Mouse (Mus musculus): ENCODE measurements at regions not wholly inside any gene's neighbourhood (a gene's known extent, or its start where the extent isn't known, plus 50 kb on each side); places are given as distances from the start of the nearest gene placed in this dataset.
"Not testable (repeated sequence)": the region's sequence is repeated elsewhere in the genome, so short reads cannot be mapped to it uniquely, and the experiment has no call there.

DNA sequence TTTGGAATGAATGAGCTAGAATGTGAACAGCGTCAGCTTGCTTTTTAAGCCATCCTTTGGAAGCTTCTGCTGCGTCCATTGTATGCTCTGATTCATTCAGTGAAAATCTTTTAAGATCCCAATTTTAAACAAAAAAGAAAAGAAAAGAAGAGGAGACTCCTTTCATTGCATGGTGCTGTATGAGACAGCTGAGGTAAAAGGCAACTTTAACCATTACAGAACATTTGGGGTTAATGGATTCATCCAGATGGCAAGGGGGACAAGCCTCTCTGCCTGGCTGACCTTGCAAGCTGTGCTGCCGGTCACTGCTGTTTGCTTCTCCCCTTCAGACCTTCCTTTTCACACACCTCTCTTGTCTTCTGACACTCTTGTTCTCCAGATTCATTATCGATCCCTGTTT is 176.0 kb upstream of the Intu start:
- no peaks in the 10 kb centered on the region for H3K9me3 ChIP-seq
- no peak overlapping the region for H3K27ac ChIP-seq
- ATAC-seq (ENCODE audit: low FRiP score), result no peak
- no peak overlapping the region for H3K4me2 ChIP-seq
- no peak overlapping the region for H3K4me3 ChIP-seq
- no peaks in the 10 kb centered on the region for H3K27me3 ChIP-seq
- H3K36me3 ChIP-seq, result no peaks in the 10 kb centered on the region
- no peak overlapping the region for H3K9ac ChIP-seq
- no peaks in the 10 kb centered on the region for H3K4me1 ChIP-seq (replicated peaks)
- 28% methylated on average over 4 of the region's 4 CpGs for WGBS

- no peak for ATAC-seq (ENCODE audit: low FRiP score)
Measured at GRCm38 (mm10) chr3:40368421-40368820, 162.7 kb upstream of the Intu start.

DNA sequence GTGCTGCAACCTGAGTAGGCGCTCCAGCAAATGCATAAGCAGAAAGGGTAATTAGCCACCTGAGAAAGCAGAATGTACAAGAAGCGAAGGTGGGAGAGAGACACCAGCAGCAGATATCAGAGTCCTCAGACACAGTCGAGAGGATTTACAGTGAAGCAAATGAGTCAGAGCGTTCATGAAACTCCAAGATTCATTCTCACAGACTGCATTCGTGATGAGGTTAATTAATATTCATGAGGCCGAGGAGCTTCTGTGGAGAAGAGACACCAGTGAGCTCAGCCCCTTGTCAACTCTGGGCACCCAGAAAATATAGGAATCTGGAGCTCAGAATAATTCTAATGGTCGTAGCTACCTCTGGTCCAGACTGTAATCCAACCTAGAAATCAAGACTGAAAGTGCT is 159.7 kb upstream of the Intu start:
- WGBS, result 37% methylated on average over 7 of the region's 7 CpGs
- H3K4me2 ChIP-seq, result no peak overlapping the region
- no peaks in the 10 kb centered on the region for H3K9me3 ChIP-seq
- no peak overlapping the region for H3K9ac ChIP-seq
- ATAC-seq (ENCODE audit: low FRiP score), result no peak
- no peaks in the 10 kb centered on the region for H3K27me3 ChIP-seq
- H3K4me1 ChIP-seq (replicated peaks), result peaks cover 5% of the 10 kb centered on the region
- H3K4me3 ChIP-seq, result no peak overlapping the region
- no peak overlapping the region for H3K27ac ChIP-seq
- no peaks in the 10 kb centered on the region for H3K36me3 ChIP-seq

More at GRCm38 (mm10) chr3:40368421-40368820, 162.7 kb upstream of the Intu start:
- 83% methylated on average over 4 of the region's 4 CpGs for WGBS
- Histone ChIP-seq H3K27ac (no peak overlapping the region), H3K36me3 (no peaks in the 10 kb centered on the region), H3K9me3 (no peaks in the 10 kb centered on the region), H3K27me3 (no peaks in the 10 kb centered on the region), H3K9ac (no peak overlapping the region), H3K4me1 (replicated peaks) (peaks cover 5% of the 10 kb centered on the region), H3K4me3 (no peak overlapping the region), H3K4me2 (no peak overlapping the region)

DNA sequence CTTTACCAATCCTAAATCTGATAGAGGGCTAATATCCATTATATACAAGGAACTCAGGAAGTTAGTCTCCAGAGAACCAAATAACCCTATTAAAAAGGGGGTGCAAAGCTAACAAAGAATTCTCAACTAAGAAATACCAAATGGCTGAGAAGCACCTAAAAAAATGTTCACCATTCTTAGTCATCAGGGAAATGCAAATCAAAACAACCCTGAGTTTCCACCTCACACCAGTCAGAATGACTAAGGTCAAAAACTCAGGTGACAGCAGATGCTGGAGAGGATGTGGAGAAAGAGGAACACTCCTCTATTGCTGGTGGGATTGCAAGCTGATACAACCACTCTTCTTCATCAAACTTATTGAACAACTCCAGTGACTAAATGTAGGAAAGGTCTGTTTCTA is 154.9 kb upstream of the Intu start:
- not testable (repeated sequence) for H3K27ac ChIP-seq; H3K4me3 ChIP-seq; ATAC-seq (ENCODE audit: low FRiP score); H3K36me3 ChIP-seq; H3K4me1 ChIP-seq (replicated peaks); H3K27me3 ChIP-seq; H3K4me2 ChIP-seq; H3K9ac ChIP-seq; H3K9me3 ChIP-seq

- no peaks in the 10 kb centered on the region for H3K36me3 ChIP-seq
- no peaks in the 10 kb centered on the region for H3K9me3 ChIP-seq
- no peak overlapping the region for H3K9ac ChIP-seq
- no peaks in the 10 kb centered on the region for H3K4me1 ChIP-seq (replicated peaks)
- ATAC-seq (ENCODE audit: low FRiP score), result no peak
- no peak overlapping the region for H3K27ac ChIP-seq
- H3K4me2 ChIP-seq, result no peak overlapping the region
- H3K4me3 ChIP-seq, result no peak overlapping the region
- WGBS, result 87% methylated on average over 7 of the region's 7 CpGs
- H3K27me3 ChIP-seq, result no peaks in the 10 kb centered on the region
Measured at GRCm38 (mm10) chr3:40377416-40377815, 153.7 kb upstream of the Intu start.

DNA sequence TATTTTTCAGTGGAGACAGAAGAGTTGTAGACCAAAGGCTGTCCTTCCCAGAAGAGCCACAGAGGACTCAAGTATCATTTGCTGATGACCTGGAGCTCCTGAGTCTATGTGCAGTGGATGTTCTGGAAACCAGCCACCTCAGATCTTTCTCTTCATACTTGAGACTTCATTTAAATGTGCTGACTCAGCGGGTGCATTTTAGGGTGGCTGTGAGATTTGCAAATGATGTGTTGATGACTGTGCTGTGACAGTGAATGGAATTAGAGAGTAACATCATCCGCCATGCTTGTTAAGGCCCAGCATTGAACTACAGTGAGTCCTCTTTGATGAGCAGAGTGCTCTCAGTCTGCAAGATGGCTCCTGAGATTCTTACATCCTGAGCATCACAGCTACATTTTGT is 152.0 kb upstream of the Intu start:
- Histone ChIP-seq H3K27me3 (no peaks in the 10 kb centered on the region), H3K27ac (no peak overlapping the region), H3K4me1 (replicated peaks) (no peaks in the 10 kb centered on the region), H3K4me3 (no peak overlapping the region), H3K9ac (no peak overlapping the region), H3K4me2 (no peak overlapping the region), H3K36me3 (no peaks in the 10 kb centered on the region), H3K9me3 (no peaks in the 10 kb centered on the region)
- WGBS, result 95% methylated on average over 2 of the region's 2 CpGs
- no peak for ATAC-seq (ENCODE audit: low FRiP score)

DNA sequence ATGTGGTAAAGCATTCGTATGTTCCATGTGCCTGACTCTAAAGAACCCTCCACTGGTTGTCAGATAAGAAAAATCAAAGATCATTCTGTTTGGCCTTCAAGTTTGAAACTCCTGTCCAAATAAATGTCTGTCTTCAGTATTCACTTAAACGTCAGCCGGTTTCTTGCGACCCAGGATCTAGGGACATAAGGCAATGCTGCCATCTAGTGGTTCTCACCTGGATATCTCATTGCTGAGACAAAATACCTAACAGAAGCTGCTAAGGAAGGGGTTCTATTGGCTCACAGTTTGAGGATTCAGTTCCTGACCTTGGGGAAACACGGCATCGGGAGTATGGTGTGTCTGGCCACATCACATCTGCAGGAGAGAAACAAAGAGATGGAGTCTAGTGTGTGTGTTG is 139.5 kb upstream of the Intu start:
- Histone ChIP-seq H3K36me3 (no peaks in the 10 kb centered on the region), H3K4me2 (no peak overlapping the region), H3K27ac (no peak overlapping the region), H3K9me3 (no peaks in the 10 kb centered on the region), H3K4me3 (no peak overlapping the region), H3K4me1 (replicated peaks) (no peaks in the 10 kb centered on the region), H3K27me3 (no peaks in the 10 kb centered on the region), H3K9ac (no peak overlapping the region)
- no peak for ATAC-seq (ENCODE audit: low FRiP score)
- WGBS, result 45% methylated on average over 6 of the region's 6 CpGs

DNA sequence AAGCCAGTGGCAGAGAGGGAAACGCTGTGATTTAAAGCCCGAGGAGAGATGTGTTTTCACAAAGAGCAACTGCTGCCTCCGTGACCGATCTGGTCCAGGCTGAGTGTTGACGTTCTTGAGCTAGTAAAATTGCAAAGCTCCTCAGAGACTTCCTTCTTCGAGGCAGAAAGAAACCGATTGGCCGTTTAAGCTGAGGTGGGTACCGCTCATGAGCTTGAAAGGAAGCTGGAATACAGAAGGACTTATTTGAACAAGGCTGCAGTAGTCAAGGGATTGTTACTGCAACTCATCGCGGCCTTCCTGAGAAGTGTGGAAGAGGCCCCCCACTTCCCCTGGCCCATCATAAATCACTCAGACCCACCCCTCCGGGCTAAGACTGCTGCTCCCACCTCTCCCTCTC is 132.9 kb upstream of the Intu start:
- H3K9me3 ChIP-seq, result no peaks in the 10 kb centered on the region
- H3K4me1 ChIP-seq (replicated peaks), result no peaks in the 10 kb centered on the region
- no peak overlapping the region for H3K4me2 ChIP-seq
- no peaks in the 10 kb centered on the region for H3K36me3 ChIP-seq
- no peak overlapping the region for H3K9ac ChIP-seq
- no peak overlapping the region for H3K4me3 ChIP-seq
- no peak for ATAC-seq (ENCODE audit: low FRiP score)
- H3K27ac ChIP-seq, result no peak overlapping the region
- no peaks in the 10 kb centered on the region for H3K27me3 ChIP-seq
- 71% methylated on average over 12 of the region's 12 CpGs for WGBS

DNA sequence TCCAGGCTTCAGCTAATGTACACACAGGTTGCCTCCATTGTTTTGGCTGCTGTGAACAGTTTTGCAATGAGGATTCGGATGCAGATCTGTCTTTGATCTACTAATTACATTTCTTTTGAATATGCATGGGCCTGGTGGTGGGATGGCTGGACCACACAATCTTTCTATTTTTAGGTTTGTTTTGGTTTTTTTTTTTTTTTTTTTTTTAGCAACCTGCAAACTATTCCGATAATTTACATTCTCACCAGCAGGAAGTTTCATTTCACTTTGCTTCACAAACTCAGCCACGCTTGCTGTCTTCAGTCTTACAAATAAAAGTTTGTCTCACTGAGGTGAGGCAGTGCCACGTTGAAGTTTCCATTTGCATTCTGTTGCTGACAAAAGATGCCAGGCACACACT is 127.7 kb upstream of the Intu start:
- H3K9ac ChIP-seq, result no peak overlapping the region
- no peak for ATAC-seq (ENCODE audit: low FRiP score)
- no peaks in the 10 kb centered on the region for H3K27me3 ChIP-seq
- H3K4me3 ChIP-seq, result no peak overlapping the region
- H3K27ac ChIP-seq, result no peak overlapping the region
- H3K36me3 ChIP-seq, result no peaks in the 10 kb centered on the region
- H3K4me2 ChIP-seq, result no peak overlapping the region
- no peaks in the 10 kb centered on the region for H3K4me1 ChIP-seq (replicated peaks)
- 81% methylated on average over 4 of the region's 4 CpGs for WGBS
- no peaks in the 10 kb centered on the region for H3K9me3 ChIP-seq

DNA sequence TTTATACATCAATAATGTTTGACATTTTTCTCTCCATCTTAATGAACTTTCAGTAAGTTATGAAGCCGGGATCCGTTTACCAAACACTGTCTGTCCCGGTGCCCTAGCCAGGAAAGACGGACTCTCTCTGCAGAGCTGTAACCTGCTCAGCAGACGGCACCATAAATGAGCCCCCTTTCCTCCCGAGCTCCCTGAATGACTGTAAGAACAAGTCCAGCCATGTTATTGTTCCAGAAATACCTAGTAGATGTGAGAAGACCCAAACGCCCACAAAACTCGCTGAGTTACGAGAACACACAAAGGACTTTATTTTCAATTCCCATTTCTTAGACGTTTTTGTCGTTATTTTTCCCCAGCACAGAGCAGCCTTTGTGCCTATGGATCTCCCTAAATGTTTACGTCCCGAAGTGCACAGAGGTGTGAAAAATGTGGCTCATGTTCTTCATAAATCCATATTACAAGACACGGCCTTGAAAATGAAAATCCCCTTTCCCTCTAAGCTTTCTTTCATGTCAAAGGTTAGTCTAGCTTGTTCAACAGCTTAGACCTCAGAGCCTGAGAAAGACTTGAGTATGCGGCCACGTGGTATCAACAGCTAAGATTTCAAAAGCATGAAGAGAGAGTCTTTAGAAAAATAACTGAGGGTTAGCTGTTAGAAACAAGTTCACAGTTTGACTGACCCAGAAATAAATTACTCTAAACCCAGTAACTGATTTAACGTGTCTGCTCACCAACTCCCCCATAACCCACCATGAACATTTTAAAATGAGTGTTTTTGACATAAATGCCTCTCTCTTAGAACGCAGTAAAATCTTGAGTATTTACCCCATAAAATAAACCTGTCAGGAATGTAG is 125.8 kb upstream of the Intu start:
- Histone ChIP-seq H3K27me3 (no peaks in the 10 kb centered on the region), H3K9me3 (no peaks in the 10 kb centered on the region), H3K4me1 (replicated peaks) (0 out of 2 replicates have a peak, but pooled peaks cover 5% of the 10 kb centered on the region), H3K36me3 (no peaks in the 10 kb centered on the region), H3K27ac (no peak overlapping the region), H3K9ac (no peak overlapping the region), H3K4me2 (no peak overlapping the region), H3K4me3 (no peak overlapping the region)
- ATAC-seq (ENCODE audit: low FRiP score), result no peak
- WGBS, result 85% methylated on average over 18 of the region's 18 CpGs

- Histone ChIP-seq H3K4me1 (replicated peaks) (0 out of 2 replicates have a peak, but pooled peaks cover 5% of the 10 kb centered on the region), H3K27me3 (no peaks in the 10 kb centered on the region), H3K27ac (no peak overlapping the region), H3K36me3 (no peaks in the 10 kb centered on the region), H3K9me3 (no peaks in the 10 kb centered on the region), H3K4me3 (no peak overlapping the region), H3K4me2 (no peak overlapping the region), H3K9ac (no peak overlapping the region)
- WGBS, result 91% methylated on average over 2 of the region's 2 CpGs
- ATAC-seq (ENCODE audit: low FRiP score), result no peak
Measured at GRCm38 (mm10) chr3:40405949-40406236, 125.2 kb upstream of the Intu start.

DNA sequence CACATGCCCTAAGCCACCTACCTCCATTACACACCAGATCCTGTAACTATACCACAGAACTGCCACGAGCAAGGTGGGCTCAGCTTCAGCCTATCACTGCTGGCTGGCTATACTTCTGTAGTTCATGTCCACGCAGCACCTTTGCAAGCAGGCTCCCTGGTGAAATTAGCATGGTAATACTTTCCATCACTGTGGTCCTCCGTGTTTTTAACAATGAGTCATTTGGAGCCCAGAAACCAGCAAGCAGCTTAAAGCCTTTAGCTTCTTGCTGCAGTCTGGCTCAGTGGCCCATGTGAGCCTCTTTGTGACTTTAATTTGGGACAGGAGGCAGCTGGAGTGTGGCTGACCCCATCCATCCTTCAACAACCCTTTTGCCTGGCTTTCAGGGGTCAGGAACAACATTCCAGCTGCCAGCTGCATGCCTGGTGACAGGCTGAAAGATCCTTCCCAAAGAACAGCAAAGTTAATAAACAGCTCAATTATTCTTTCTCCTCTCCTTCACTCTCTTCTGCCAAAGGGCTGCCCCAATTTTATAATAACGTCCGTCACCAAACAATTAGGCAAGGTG is 122.1 kb upstream of the Intu start:
- no peak for ATAC-seq (ENCODE audit: low FRiP score)
- Histone ChIP-seq H3K36me3 (no peaks in the 10 kb centered on the region), H3K4me1 (replicated peaks) (0 out of 2 replicates have a peak, but pooled peaks cover 5% of the 10 kb centered on the region), H3K27me3 (no peaks in the 10 kb centered on the region), H3K4me3 (no peak overlapping the region), H3K27ac (no peak overlapping the region), H3K4me2 (no peak overlapping the region), H3K9me3 (no peaks in the 10 kb centered on the region), H3K9ac (no peak overlapping the region)
- 24% methylated on average over 5 of the region's 5 CpGs for WGBS

- ATAC-seq (ENCODE audit: low FRiP score), result no peak
- no peak overlapping the region for H3K9ac ChIP-seq
- WGBS, result 84% methylated on average over 4 of the region's 4 CpGs
Measured at GRCm38 (mm10) chr3:40410749-40411310, 120.3 kb upstream of the Intu start.

More at GRCm38 (mm10) chr3:40410749-40411310, 120.3 kb upstream of the Intu start:
- no peaks in the 10 kb centered on the region for H3K9me3 ChIP-seq
- H3K4me2 ChIP-seq, result no peak overlapping the region
- H3K4me3 ChIP-seq, result no peak overlapping the region
- H3K27me3 ChIP-seq, result no peaks in the 10 kb centered on the region
- H3K27ac ChIP-seq, result no peak overlapping the region
- no peaks in the 10 kb centered on the region for H3K36me3 ChIP-seq
- H3K4me1 ChIP-seq (replicated peaks), result 0 out of 2 replicates have a peak, but pooled peaks cover 5% of the 10 kb centered on the region
